In the genomic region with DNA sequence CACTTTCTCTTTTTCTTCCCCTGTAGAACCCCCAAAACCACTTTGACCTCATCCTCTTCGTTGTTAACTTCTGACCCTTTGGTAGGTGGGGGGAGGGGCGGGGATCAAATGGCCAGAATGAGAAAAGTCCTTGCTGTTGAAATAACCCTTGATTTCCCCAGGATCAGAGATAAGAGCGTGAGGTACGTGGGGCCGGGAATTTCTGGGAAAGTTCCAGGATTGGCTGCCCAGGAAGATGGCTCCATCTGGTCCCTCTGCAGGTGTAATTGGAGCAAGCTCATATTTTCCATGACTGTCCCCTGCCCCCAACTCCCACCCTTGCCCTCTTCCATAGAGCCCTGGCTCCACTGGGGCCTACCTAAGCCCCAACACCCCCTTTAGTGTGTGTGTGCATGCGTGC, we compare ENCODE assay signal across 12 mouse cellular contexts. TPM values are rescaled to one million over a fixed set of nuclear protein-coding genes. Genes with fewer than 3 reads are reported as not detected.
A peak's percentile ranks its signal among the peaks of the same experiment; 100 is the strongest.
DNase-seq lines count a peak whose midpoint lies in the region; ATAC-seq and TF ChIP-seq lines count a peak whose summit lies in the region.
"Had no signal": no experiment of that assay in that cellular context is flagged by ENCODE, and none has a peak within 500 bp of the region (broad histone marks: within the 10 kb centered on the region; RNA-seq: fewer than 3 reads in every experiment).

No protein-coding gene starts in this region.

- no peaks in the 10 kb centered on the region for H3K36me3 ChIP-seq in kidney, embryonic 15.5 days
- H3K36me3 ChIP-seq in E14TG2a.4 (ENCODE audit: insufficient read depth, low read length), result peaks cover 2% of the 10 kb centered on the region; the same call in 1 of the 2 replicates
- H3K36me3 ChIP-seq in intestine, embryonic 16.5 days (ENCODE audit: control insufficient read depth, insufficient read depth, low read length), result no peaks in the 10 kb centered on the region

- H3K4me1 ChIP-seq in kidney, embryonic 15.5 days, result peaks cover 54% of the 10 kb centered on the region
- peaks cover 78% of the 10 kb centered on the region for H3K4me1 ChIP-seq in E14TG2a.4 (replicated peaks; ENCODE audit: low read depth, low read length)
- peaks cover 39% of the 10 kb centered on the region for H3K4me1 ChIP-seq in brown adipose tissue, adult 24 weeks (ENCODE audit: control insufficient read depth, insufficient read depth, insufficient read length, low read length)
- peaks cover 50% of the 10 kb centered on the region for H3K4me1 ChIP-seq in intestine, embryonic 16.5 days (ENCODE audit: control insufficient read depth, insufficient read depth, low read length)

- no peaks in the 10 kb centered on the region for H3K27me3 ChIP-seq in kidney, embryonic 15.5 days
- H3K27me3 ChIP-seq in E14TG2a.4 (ENCODE audit: insufficient read depth, low read length), result no peaks in the 10 kb centered on the region
- H3K27me3 ChIP-seq in intestine, embryonic 16.5 days (replicated peaks; ENCODE audit: control insufficient read depth, insufficient read depth, low read length), result no peaks in the 10 kb centered on the region

- ATAC-seq in kidney, embryonic 15.5 days (replicated peaks; ENCODE audit: low FRiP score), result no peak
- ATAC-seq in intestine, embryonic 16.5 days, result no peak

- DNase-seq in kidney, postnatal 25 days, result no peak
- DNase-seq in thymus, adult 18-20 months, result no peak
- DNase-seq in left cerebral cortex, postnatal 36 days (ENCODE audit: low spot score in 2 of 2), result no peak
- no peak for DNase-seq in left cerebral cortex, adult 18-20 months (ENCODE audit: low spot score in 2 of 2)
- DNase-seq: kidney, adult 8-10 months; midbrain, embryonic 14.5 days had no signal

- H3K4me3 ChIP-seq in kidney, embryonic 15.5 days (replicated peaks), result no peak overlapping the region
- 0 out of 2 replicates have a peak overlapping the region, but pooled peaks have one; percentile 2 for H3K4me3 ChIP-seq in E14TG2a.4 (replicated peaks; ENCODE audit: low read length)
- H3K4me3 ChIP-seq in brown adipose tissue, adult 24 weeks (ENCODE audit: insufficient read depth, low read depth, low read length), result no peak overlapping the region
- H3K4me3 ChIP-seq in intestine, embryonic 16.5 days (ENCODE audit: low read length), result no peak overlapping the region

- H3K9me3 ChIP-seq in kidney, embryonic 15.5 days (replicated peaks), result no peaks in the 10 kb centered on the region
- H3K9me3 ChIP-seq in E14TG2a.4 (ENCODE audit: low read length), result no peaks in the 10 kb centered on the region
- no peaks in the 10 kb centered on the region for H3K9me3 ChIP-seq in intestine, embryonic 16.5 days (ENCODE audit: control insufficient read depth, low read length)

- intact Hi-C loops in left cerebral cortex, postnatal 36 days (cut with DNase I), result no loop called here

- H3K4me2 ChIP-seq in kidney, embryonic 15.5 days, result no peak overlapping the region
- no peak overlapping the region for H3K4me2 ChIP-seq in intestine, embryonic 16.5 days (ENCODE audit: low read depth, low read length)

- WGBS in kidney, embryonic 15.5 days, result 65% methylated on average over 6 of the region's 6 CpGs
- WGBS in intestine, embryonic 16.5 days, result 61% methylated on average over 6 of the region's 6 CpGs

- peak overlapping the region; percentile 38; the same call in 1 of the 2 replicates for H3K27ac ChIP-seq in kidney, embryonic 15.5 days
- peak overlapping the region; percentile 95 for H3K27ac ChIP-seq in brown adipose tissue, adult 24 weeks (replicated peaks; ENCODE audit: low read depth, low read length)
- peak overlapping the region; percentile 73; the same call in 1 of the 2 replicates for H3K27ac ChIP-seq in intestine, embryonic 16.5 days (ENCODE audit: low read length)

- no peak for TF ChIP-seq CTCF in E14TG2a.4 (conservative IDR thresholded peaks at IDR 0.05; ENCODE audit: low read length)

- no peak overlapping the region for H3K9ac ChIP-seq in kidney, embryonic 15.5 days
- H3K9ac ChIP-seq in intestine, embryonic 16.5 days (ENCODE audit: low read depth, low read length), result no peak overlapping the region

RNA-seq across cellular contexts. Expression of a gene that starts 3.7 kb away (rescaled TPM):
- 0.45 and 0.48 TPM in 2 replicates for polyA plus RNA-seq in kidney, embryonic 15.5 days (2015; fragmentation: Nextera tagmentation; extraction: Ambion mirVana)
- 4.1 and 9.6 TPM in 2 replicates for polyA plus RNA-seq in brown adipose tissue, adult 24 weeks (2012; ENCODE audit: insufficient read depth, insufficient read length, missing spikeins)
- 0.24 and 0.29 TPM in 2 replicates for polyA plus RNA-seq in intestine, embryonic 16.5 days (2015; fragmentation: Nextera tagmentation; extraction: Ambion mirVana)
- under 1 TPM; 0.57 to 0.91 TPM for total RNA-seq in left cerebral cortex, postnatal 36 days (2021)
- total RNA-seq in left cerebral cortex, adult 18-20 months (2021), result under 1 TPM; 0.70 to 0.89 TPM
- polyA plus RNA-seq: forebrain, embryonic 11.5 days had no signal

RNA-seq across cellular contexts. Expression of a gene that starts 29.8 kb away (rescaled TPM):
- 181 and 194 TPM in 2 replicates for polyA plus RNA-seq in kidney, embryonic 15.5 days (2015; fragmentation: Nextera tagmentation; extraction: Ambion mirVana)
- polyA plus RNA-seq in brown adipose tissue, adult 24 weeks (2012; ENCODE audit: insufficient read depth, insufficient read length, missing spikeins), result 69.0 and 73.6 TPM in 2 replicates
- polyA plus RNA-seq in intestine, embryonic 16.5 days (2015; fragmentation: Nextera tagmentation; extraction: Ambion mirVana), result 284 and 285 TPM in 2 replicates
- 100 to 1,000 TPM; 315 to 338 TPM for total RNA-seq in left cerebral cortex, postnatal 36 days (2021)
- total RNA-seq in left cerebral cortex, adult 18-20 months (2021), result 100 to 1,000 TPM; 391 to 401 TPM

RNA-seq across cellular contexts. Expression of a gene that starts 40.3 kb away (rescaled TPM):
- polyA plus RNA-seq in kidney, embryonic 15.5 days (2015; fragmentation: Nextera tagmentation; extraction: Ambion mirVana), result 7.9 and 9.0 TPM in 2 replicates
- 9.8 and 11.1 TPM in 2 replicates for polyA plus RNA-seq in brown adipose tissue, adult 24 weeks (2012; ENCODE audit: insufficient read depth, insufficient read length, missing spikeins)
- polyA plus RNA-seq in intestine, embryonic 16.5 days (2015; fragmentation: Nextera tagmentation; extraction: Ambion mirVana), result 5.5 and 6.5 TPM in 2 replicates
- total RNA-seq in left cerebral cortex, postnatal 36 days (2021), result 1 to 10 TPM; 4.3 to 5.2 TPM
- 1 to 10 TPM; 4.2 to 4.7 TPM for total RNA-seq in left cerebral cortex, adult 18-20 months (2021)

RNA-seq across cellular contexts. Expression of a gene that starts 49.5 kb away (rescaled TPM):
- polyA plus RNA-seq in kidney, embryonic 15.5 days (2015; fragmentation: Nextera tagmentation; extraction: Ambion mirVana), result 0.10 and 0.55 TPM in 2 replicates
- not detected in 2 replicates for polyA plus RNA-seq in brown adipose tissue, adult 24 weeks (2012; ENCODE audit: insufficient read depth, insufficient read length, missing spikeins)
- 0.50 and 0.64 TPM in 2 replicates for polyA plus RNA-seq in intestine, embryonic 16.5 days (2015; fragmentation: Nextera tagmentation; extraction: Ambion mirVana)
- total RNA-seq in left cerebral cortex, postnatal 36 days (2021), result 100 to 1,000 TPM; 358 to 374 TPM
- total RNA-seq in left cerebral cortex, adult 18-20 months (2021), result 100 to 1,000 TPM; 390 to 400 TPM
- total RNA-seq: gastrocnemius, postnatal 14 days had no signal

Comparison
In these comparisons a context has a peak if more than half of its experiments do, and no peak if none do; other contexts are left out.
1. H3K27ac ChIP-seq: peak in every context shown above with its lines; median percentile 95 in brown adipose tissue, adult 24 weeks; 73 in intestine, embryonic 16.5 days; 38 in kidney, embryonic 15.5 days.